Mouse (Mus musculus) liver, postnatal 0 days (tissue): ENCODE measurements around the gene Ros1. TPM values are rescaled to one million over a fixed set of nuclear protein-coding genes. Genes with fewer than 3 reads are reported as not detected.

Experiments
- ATAC-seq: fragments of 200-750 bp; cut with Nextera tagmentation; 2 replicates; pipeline ENCODE4 v1.8.0; 2017; ENCODE audit warnings: mild to moderate bottlenecking, moderate library complexity
- DNase-seq: peaks from one replicate; pipeline ENCODE4 v3.0.0-alpha.2; 2016
- H3K27ac ChIP-seq: fragments of 300-500 bp; sonication (generic); 2 replicates; pipeline ENCODE4 v1.5.1; 2014; ENCODE audit warnings: antibody characterized with exemption, moderate library complexity, mild to moderate bottlenecking, low read depth
- H3K27me3 ChIP-seq: fragments of 300-500 bp; sonication (generic); 2 replicates; pipeline ENCODE4 v1.6.1; 2014; ENCODE audit warnings: low read length, control low read depth, mixed read lengths; ENCODE audit not compliant: insufficient read depth
- H3K36me3 ChIP-seq: fragments of 300-500 bp; sonication (generic); replicated peaks from 2 replicates; pipeline ENCODE4 v1.6.1; 2014; ENCODE audit warnings: mild to moderate bottlenecking, control low read depth, low read length, moderate library complexity, mixed read lengths; ENCODE audit not compliant: insufficient read depth
- H3K4me1 ChIP-seq: fragments of 300-500 bp; sonication (generic); 2 replicates; pipeline ENCODE4 v1.6.1; 2014; ENCODE audit warnings: antibody characterized with exemption, mild to moderate bottlenecking, control low read depth; ENCODE audit not compliant: insufficient read depth
- H3K4me2 ChIP-seq: fragments of 300-500 bp; sonication (generic); 2 replicates; pipeline ENCODE4 v1.6.1; 2014; ENCODE audit warnings: low read depth, mild to moderate bottlenecking, low read length, moderate library complexity, mixed read lengths
- H3K4me3 ChIP-seq: fragments of 300-500 bp; sonication (generic); 2 replicates; pipeline ENCODE4 v1.5.1; 2014; ENCODE audit warnings: low read depth, low read length
- H3K9ac ChIP-seq: fragments of 300-500 bp; sonication (generic); replicated peaks from 2 replicates; pipeline ENCODE4 v1.6.1; 2014; ENCODE audit warnings: mild to moderate bottlenecking, moderate library complexity
- H3K9me3 ChIP-seq: fragments of 300-500 bp; sonication (generic); 2 replicates; pipeline ENCODE4 v1.6.1; 2016; ENCODE audit warnings: mild to moderate bottlenecking, control low read depth, low read length, mixed read lengths
- CTCF ChIP-seq: sonication (generic); IDR thresholded peaks from 2 replicates; pipeline ENCODE4 v1.5.1; 2016; ENCODE audit warnings: antibody characterized with exemption, low read depth
- EP300 ChIP-seq: IDR thresholded peaks from 2 replicates; pipeline ENCODE4 v1.6.1; 2016; ENCODE audit warnings: antibody characterized with exemption, low read depth, mild to moderate bottlenecking
- WGBS: fragments of 180-500 bp; shearing (Covaris S2); extraction: QIAGEN DNeasy Blood & Tissue Kit; methylation state at CpG from one replicate; pipeline ENCODE4 v1.1.7; 2014; ENCODE audit not compliant: insufficient replicate concordance; 5-methylcytosine and 5-hydroxymethylcytosine counted together
- polyA plus RNA-seq: library from polyadenylated mRNA; unstranded; fragments of >200 nt; fragmentation: Nextera tagmentation; extraction: Ambion mirVana; gene quantifications from 2 replicates; pipeline ENCODE4 v1.2.1, GENCODE M21; 2015

Ros1 gene
- polyA plus RNA-seq, 1 experiment from 2014 or later: not detected

GRCm38 (mm10) chr10:52025291-52025690, 169.8 kb downstream of the Ros1 start:
- Histone ChIP-seq H3K4me3 (no peak overlapping the region), H3K27ac (no peak overlapping the region), H3K27me3 (peaks cover 86% of the 10 kb centered on the region), H3K9ac (no peak overlapping the region), H3K9me3 (no peaks in the 10 kb centered on the region), H3K36me3 (no peaks in the 10 kb centered on the region), H3K4me1 (no peaks in the 10 kb centered on the region), H3K4me2 (no peak overlapping the region)
- no peak for DNase-seq
- no peak for ATAC-seq
- WGBS: 4% methylated on average over 1 of the region's 1 CpGs
- TF ChIP-seq CTCF (no peak), EP300 (no peak)

- Histone ChIP-seq H3K36me3 (no peaks in the 10 kb centered on the region), H3K9ac (no peak overlapping the region), H3K27me3 (peaks cover 84% of the 10 kb centered on the region), H3K4me1 (no peaks in the 10 kb centered on the region), H3K27ac (no peak overlapping the region), H3K4me2 (no peak overlapping the region), H3K9me3 (no peaks in the 10 kb centered on the region), H3K4me3 (no peak overlapping the region)
- DNase-seq (no peak), ATAC-seq (no peak)
- WGBS: 14% methylated on average over 2 of the region's 2 CpGs
- TF ChIP-seq CTCF: no peak
- no peak for TF ChIP-seq EP300
These were observed 171.0 kb downstream of the Ros1 start for GRCm38 (mm10) chr10:52024053-52024410.

GRCm38 (mm10) chr10:52023213-52024052, 171.6 kb downstream of the Ros1 start:
- no peak for ATAC-seq
- no peak for DNase-seq
- WGBS: 3% methylated on average over 17 of the region's 17 CpGs
- Histone ChIP-seq H3K9ac (no peak overlapping the region), H3K36me3 (no peaks in the 10 kb centered on the region), H3K4me3 (peak overlapping the region; percentile 36; the same call in 1 of the 2 replicates), H3K9me3 (no peaks in the 10 kb centered on the region), H3K4me1 (no peaks in the 10 kb centered on the region), H3K27ac (no peak overlapping the region), H3K27me3 (peaks cover 79% of the 10 kb centered on the region), H3K4me2 (no peak overlapping the region; the same call in 1 of the 2 replicates)
- TF ChIP-seq EP300 (no peak), CTCF (no peak)

- no peaks in the 10 kb centered on the region for H3K4me1 ChIP-seq
- peaks cover 72% of the 10 kb centered on the region for H3K27me3 ChIP-seq
- ATAC-seq (no peak), DNase-seq (no peak)
- TF ChIP-seq CTCF (no peak), EP300 (no peak)
- H3K36me3 ChIP-seq: no peaks in the 10 kb centered on the region
- no peak within 1 kb of the TSS for H3K9ac ChIP-seq
- peak within 1 kb of the TSS; percentile 61 for H3K4me2 ChIP-seq
- no peaks in the 10 kb centered on the region for H3K9me3 ChIP-seq
- H3K4me3 ChIP-seq: peak within 1 kb of the TSS; percentile 36
- no peak within 1 kb of the TSS for H3K27ac ChIP-seq
- WGBS: under 1% methylated on average over 52 of the region's 60 CpGs
These were observed 172.4 kb downstream of the Ros1 start, which contains the start of gene Vgll2 for GRCm38 (mm10) chr10:52022413-52023212. Vgll2 (plus strand) TSS chr10:52022502.

- Histone ChIP-seq H3K4me3 (peak overlapping the region; percentile 36; the same call in 1 of the 2 replicates), H3K27me3 (peaks cover 65% of the 10 kb centered on the region), H3K9ac (no peak overlapping the region), H3K4me1 (no peaks in the 10 kb centered on the region), H3K27ac (no peak overlapping the region), H3K36me3 (no peaks in the 10 kb centered on the region), H3K9me3 (no peaks in the 10 kb centered on the region), H3K4me2 (peak overlapping the region; percentile 61; the same call in 1 of the 2 replicates)
- WGBS: 2% methylated on average over 15 of the region's 15 CpGs
- no peak for DNase-seq
- no peak for TF ChIP-seq CTCF
- no peak for TF ChIP-seq EP300
- no peak for ATAC-seq
These were observed 173.2 kb downstream of the Ros1 start for GRCm38 (mm10) chr10:52021736-52022394.

DNA sequence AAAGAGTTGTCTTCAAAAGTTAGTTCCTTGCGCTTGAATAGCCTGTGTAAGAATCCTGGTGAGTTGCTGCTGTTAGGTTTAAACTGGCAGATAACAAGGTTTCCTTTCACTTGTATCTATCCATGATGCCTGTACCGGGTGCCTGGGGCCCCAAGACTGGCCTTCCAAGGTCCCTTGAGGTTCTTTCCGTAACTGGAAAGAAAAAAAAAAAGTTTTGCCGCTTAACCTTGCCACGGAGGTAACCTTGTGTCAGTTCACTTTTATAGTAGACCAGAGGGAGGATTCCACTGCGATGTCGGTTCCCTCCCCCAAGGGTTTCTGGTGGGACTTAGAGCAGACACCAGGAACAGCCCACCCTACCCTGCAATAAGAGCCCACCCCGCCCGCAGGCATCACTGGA, 173.8 kb downstream of the Ros1 start:
- peaks cover 61% of the 10 kb centered on the region for H3K27me3 ChIP-seq
- ATAC-seq (no peak), DNase-seq (no peak)
- H3K27ac ChIP-seq: no peak overlapping the region
- no peaks in the 10 kb centered on the region for H3K9me3 ChIP-seq
- TF ChIP-seq CTCF: no peak
- no peak for TF ChIP-seq EP300
- WGBS: 3% methylated on average over 9 of the region's 9 CpGs
- no peak overlapping the region for H3K9ac ChIP-seq
- no peak overlapping the region for H3K4me3 ChIP-seq
- H3K36me3 ChIP-seq: no peaks in the 10 kb centered on the region
- no peak overlapping the region for H3K4me2 ChIP-seq
- no peaks in the 10 kb centered on the region for H3K4me1 ChIP-seq
